Mouse (Mus musculus) olfactory bulb, adult 2 months (tissue): Measurements from ENCODE around the gene Zfp771. TPM values are rescaled to one million over a fixed set of nuclear protein-coding genes. Genes with fewer than 3 reads are reported as not detected.

ENCODE experiments used
- H3K27ac ChIP-seq: fragments of 200-500 bp; 2 replicates; pipeline ENCODE4 v1.5.1; 2012; ENCODE audit warnings: low read depth, low read length; ENCODE audit not compliant: insufficient read depth
- H3K4me1 ChIP-seq: fragments of 200-500 bp; 2 replicates; pipeline ENCODE4 v1.6.1; 2012; ENCODE audit warnings: low read length; ENCODE audit not compliant: control insufficient read depth, insufficient read depth
- H3K4me3 ChIP-seq: fragments of 200-500 bp; 2 replicates; pipeline ENCODE4 v1.5.1; 2012; ENCODE audit warnings: mild to moderate bottlenecking, low read depth, low read length, moderate library complexity; ENCODE audit not compliant: insufficient read depth
- CTCF ChIP-seq: fragments of 200-500 bp; IDR thresholded peaks from 2 replicates; pipeline ENCODE4 v1.5.1; 2012; ENCODE audit warnings: low read depth, mild to moderate bottlenecking, low read length, moderate library complexity; ENCODE audit not compliant: insufficient read depth
- POLR2A ChIP-seq: fragments of 200-500 bp; IDR thresholded peaks from 2 replicates; pipeline ENCODE4 v1.6.1; 2012; ENCODE audit warnings: mild to moderate bottlenecking, low read depth, low read length, moderate library complexity; ENCODE audit not compliant: insufficient read depth
- WGBS: fragments of 180-500 bp; shearing (Covaris S2); methylation state at CpG from one replicate; pipeline ENCODE4 v1.1.7; 2018; 5-methylcytosine and 5-hydroxymethylcytosine counted together
- polyA plus RNA-seq: library from polyadenylated mRNA; stranded (reverse); fragments of >200 nt; gene quantifications from 2 replicates; pipeline ENCODE4 v1.2.4, GENCODE M21; 2012; ENCODE audit warnings: low replicate concordance; ENCODE audit not compliant: missing spikeins, insufficient read depth, insufficient read length

Zfp771 gene
- polyA plus RNA-seq, 1 experiment = not detected

DNA sequence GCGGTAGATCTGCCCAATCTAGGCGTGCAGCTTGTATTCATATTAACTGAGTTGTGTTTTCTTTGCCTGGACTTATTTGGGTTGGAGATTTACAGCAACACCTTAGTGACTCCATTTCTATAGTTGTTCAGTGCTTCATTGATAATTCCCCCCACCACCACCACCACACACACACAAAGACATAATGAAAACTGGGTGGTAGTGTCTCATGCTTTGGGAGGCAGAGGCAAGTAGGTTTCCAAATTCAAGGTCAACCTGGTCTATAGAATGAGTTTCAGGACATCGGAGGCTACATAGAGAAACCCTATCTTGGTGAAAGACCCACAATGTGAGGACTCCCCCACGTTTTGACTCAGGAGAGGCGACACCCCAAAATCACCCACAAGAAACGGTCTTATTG is 19.5 kb upstream of the Zfp771 start:
- Histone ChIP-seq H3K4me3 (no peak overlapping the region), H3K4me1 (no peaks in the 10 kb centered on the region), H3K27ac (no peak overlapping the region)
- TF ChIP-seq POLR2A (no peak), CTCF (no peak)
- 94% methylated on average over 6 of the region's 6 CpGs for WGBS

DNA sequence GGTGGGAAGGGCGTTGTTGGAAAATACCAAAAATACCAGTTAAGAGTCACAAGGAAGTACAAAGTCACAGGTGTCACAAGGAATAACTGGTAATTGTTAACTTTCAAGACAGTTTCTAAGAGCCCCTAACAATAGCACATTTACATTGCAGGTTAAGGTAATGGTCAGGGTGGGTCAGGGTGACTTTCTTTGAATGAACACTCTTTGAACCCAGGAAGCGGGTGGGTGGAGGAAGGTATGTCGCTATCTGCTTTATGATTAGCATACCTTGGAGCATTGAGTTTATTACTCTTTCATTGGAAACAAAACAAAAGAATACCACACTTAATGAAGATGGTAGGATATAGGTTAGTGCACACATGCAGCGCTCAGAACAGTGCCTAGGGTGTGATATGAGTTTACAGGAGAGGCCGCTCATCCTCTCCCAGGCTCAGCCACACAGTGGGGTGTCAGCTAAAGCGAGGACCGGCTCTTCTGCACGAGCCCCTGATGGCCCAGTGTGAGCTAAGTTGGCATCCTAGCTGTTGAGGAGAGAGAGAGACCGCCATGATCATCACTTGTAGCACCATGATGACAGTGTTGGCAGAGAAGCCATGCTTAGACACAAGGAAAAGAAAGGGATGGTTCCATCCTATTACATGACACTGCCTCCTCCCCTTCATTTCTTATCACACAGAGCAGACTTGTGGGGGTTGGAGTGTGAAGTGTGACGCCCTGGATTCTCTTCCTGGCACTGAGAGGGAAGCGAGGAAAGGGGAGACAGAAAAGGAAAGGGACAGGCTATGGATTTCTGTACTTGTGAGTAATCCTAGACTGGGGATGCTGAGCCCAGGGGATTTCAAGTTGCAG is 18.7 kb upstream of the Zfp771 start:
- TF ChIP-seq POLR2A (no peak), CTCF (no peak)
- Histone ChIP-seq H3K4me1 (no peaks in the 10 kb centered on the region), H3K4me3 (no peak overlapping the region), H3K27ac (no peak overlapping the region)
- 80% methylated on average over 11 of the region's 11 CpGs for WGBS

DNA sequence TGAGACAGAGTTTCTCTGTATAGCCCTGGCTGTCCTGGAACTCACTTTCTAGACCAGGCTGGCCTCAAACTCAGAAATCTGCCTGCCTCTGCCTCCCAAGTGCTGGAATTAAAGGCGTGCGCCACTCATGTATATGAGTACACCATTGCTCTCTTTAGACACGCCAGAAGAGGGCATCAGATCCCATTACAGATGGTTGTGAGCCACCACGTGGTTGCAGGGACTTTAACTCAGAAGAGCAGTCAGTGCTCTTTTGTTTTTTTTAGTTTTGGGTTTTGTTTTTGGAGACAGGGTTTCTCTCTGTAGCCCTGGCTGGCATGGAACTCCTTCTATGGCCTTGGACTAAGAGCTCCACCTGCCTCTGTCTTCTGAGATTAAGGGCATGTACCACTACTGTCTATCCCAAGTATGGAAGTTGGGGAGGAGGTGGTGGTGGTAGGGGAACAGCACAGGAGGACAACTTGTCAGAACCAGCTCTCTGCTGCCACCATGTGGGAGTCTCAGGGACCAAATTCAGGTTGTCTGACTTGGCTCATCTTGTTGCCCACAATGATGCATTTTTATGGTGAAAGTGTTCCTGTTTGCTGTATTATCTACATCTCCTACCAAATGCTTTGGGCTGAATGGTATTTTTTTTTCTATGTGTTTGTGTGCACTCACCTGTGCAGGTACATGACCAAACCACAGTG is 15.3 kb upstream of the Zfp771 start:
- no peak overlapping the region for H3K27ac ChIP-seq
- WGBS = 55% methylated on average over 4 of the region's 4 CpGs
- no peak overlapping the region for H3K4me3 ChIP-seq
- peaks cover 11% of the 10 kb centered on the region for H3K4me1 ChIP-seq
- TF ChIP-seq CTCF (0 out of 2 replicates have a peak, but pooled peaks have one; percentile 26), POLR2A (no peak)

DNA sequence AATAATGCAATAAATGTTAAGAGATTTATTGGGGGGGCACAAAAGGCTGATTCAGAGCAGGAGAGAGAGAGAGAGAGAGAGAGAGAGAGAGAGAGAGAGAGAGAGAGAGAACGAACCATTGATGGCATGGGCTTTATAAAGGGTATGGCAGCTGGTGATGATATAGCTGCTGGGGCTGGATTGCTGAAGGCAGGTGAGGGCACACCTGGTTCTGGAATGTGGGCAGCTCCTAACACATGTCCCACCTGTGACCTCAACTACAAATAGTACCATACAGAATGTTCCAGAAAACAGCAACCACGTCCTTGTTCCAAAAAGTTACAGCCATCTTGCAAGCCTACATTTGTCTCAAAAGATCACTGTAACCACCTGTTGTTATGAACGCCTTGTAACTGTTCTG is 12.7 kb upstream of the Zfp771 start:
- H3K27ac ChIP-seq = no peak overlapping the region
- TF ChIP-seq POLR2A (no peak), CTCF (no peak)
- peaks cover 11% of the 10 kb centered on the region for H3K4me1 ChIP-seq
- 30% methylated on average over 3 of the region's 3 CpGs for WGBS
- H3K4me3 ChIP-seq = no peak overlapping the region

DNA sequence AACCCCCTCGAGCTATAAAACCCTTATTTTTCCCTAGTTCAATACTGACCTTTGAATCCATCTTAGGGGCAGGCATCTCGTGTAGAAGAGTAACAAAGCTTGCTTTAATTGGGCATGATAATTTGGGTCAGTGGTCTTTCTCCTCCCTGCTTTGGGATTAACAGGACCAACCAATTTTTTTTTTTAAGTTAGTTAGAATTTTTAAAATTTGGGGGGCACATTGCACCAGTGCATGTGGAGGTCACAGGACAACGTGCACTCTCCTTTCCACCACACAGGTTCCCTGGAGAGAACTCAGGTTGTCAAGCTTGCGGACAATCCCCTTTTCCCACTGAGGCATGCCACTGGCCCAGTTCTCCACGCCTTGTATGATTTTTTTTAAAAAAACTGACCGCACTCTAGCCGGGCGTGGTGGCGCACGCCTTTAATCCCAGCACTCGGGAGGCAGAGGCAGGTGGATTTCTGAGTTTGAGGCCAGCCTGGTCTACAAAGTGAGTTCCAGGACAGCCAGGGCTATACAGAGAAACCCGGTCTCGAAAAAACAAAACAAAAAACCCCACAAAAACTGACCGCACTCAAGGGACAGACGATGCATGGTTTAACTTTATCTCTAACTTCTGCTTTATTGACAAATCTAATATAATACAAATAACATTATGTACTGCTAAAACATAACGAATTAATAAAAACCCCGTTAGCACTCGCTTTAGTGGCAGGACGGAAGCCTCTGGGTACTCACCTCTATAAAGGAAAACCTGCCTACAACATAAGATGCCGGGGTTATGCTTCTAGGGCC is 12.1 kb upstream of the Zfp771 start:
- Histone ChIP-seq H3K4me1 (peaks cover 11% of the 10 kb centered on the region), H3K27ac (peak overlapping the region; percentile 86), H3K4me3 (peak overlapping the region; percentile 86)
- WGBS = 2% methylated on average over 20 of the region's 20 CpGs
- TF ChIP-seq CTCF (no peak), POLR2A (no peak)

DNA sequence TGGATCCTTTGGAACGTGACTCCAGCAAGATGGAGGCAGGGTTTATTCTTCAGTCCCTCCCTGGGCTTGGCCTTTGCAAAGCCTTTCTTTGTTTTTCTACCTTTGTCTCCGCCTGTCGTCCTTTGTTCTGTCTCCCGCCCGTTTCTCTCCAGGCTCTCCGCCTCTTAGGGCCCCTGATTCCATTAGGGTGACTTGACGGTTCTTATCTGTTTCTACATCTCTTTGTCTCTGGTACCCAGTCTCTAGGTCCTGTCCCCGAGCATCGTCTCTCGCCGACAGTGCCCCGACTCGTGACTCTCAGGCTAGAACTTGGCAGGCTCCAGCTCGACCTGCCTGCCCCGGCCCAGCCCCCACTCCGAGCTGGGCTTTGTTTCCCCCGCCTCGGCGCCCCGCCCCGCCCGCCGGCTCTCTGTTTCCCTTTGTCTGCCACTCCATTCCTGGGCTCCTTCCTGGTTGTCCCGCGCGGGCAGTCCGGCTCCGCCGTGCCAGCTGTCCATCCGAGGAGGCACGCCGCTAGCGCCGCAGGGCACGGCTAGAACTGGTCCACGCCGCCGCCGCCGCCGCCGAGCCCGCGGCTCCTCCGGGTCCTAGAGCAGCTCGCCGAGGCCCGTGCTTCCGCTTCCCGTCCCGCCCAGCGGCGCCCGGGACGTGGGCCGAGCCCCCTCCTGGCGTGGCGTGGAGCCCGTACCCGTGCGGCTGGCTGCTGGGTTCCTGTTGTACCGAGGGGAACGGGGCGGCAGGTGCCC is 11.3 kb upstream of the Zfp771 start, which contains the start of the genes Zfp553 and Sept1:
Gene Zfp553, plus strand, starts transcription at position 440 of the 746 bp plus-strand sequence.
Gene Sept1, minus strand, starts transcription at position 509 of the 746 bp plus-strand sequence.
- H3K27ac ChIP-seq = peak within 1 kb of the TSS; percentile 86
- H3K4me3 ChIP-seq = peak within 1 kb of the TSS; percentile 86
- WGBS = under 1% methylated on average over 64 of the region's 64 CpGs

DNA sequence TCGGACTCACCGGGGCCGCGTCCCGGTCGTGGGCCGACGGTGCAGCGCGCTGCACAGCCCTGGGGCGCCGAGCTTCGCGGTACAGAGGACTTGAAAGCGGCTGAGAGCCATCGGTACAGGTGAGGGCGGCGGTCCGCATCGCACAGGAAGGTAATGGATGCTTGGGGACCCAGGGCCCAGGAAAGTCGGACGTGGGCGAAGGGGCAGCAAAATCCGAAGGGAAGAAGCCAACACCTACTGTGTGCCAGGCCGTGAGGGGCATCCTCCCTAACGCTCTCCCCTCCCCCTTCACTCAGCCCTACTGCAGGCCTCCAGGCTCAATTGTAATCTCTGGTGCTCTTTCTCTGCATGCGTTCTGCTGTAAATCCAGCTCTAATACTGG is 10.7 kb upstream of the Zfp771 start:
- Histone ChIP-seq H3K4me3 (peak overlapping the region; percentile 86), H3K27ac (peak overlapping the region; percentile 3; the same call in 1 of the 2 replicates), H3K4me1 (peaks cover 11% of the 10 kb centered on the region)
- TF ChIP-seq CTCF = no peak
- no peak for TF ChIP-seq POLR2A
- WGBS = under 1% methylated on average over 27 of the region's 27 CpGs

More for the DNA sequence above, 11.3 kb upstream of the Zfp771 start, which contains the start of the genes Zfp553 and Sept1:
- TF ChIP-seq CTCF (no peak), POLR2A (peak; percentile 55; the same call in 1 of the 2 replicates)
- peaks cover 11% of the 10 kb centered on the region for H3K4me1 ChIP-seq

DNA sequence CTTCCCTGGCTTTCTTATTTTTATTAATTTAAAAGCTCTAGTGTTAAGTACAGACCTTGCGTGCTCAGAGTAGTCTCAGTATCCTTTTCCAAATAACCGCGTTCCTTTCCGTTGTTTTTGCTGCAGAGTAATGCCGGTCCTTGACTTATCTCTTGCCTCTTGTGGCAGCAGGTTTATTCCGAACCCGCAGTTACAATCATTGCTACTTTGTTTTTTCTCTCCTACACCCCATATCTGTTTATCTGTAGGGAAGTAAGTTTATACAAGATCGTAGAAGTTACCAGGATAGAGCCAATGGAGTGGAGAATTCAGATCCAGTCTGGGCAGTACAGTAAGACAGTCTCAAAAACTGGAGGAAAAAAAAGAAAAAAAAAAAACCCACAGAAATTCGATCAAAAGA is 10.3 kb upstream of the Zfp771 start:
- H3K4me3 ChIP-seq = peak overlapping the region; percentile 86
- WGBS = 3% methylated on average over 9 of the region's 9 CpGs
- peaks cover 11% of the 10 kb centered on the region for H3K4me1 ChIP-seq
- TF ChIP-seq POLR2A = no peak
- H3K27ac ChIP-seq = no peak overlapping the region
